Mouse (Mus musculus): ENCODE results near the gene Rragc. TPM values are rescaled to one million over a fixed set of nuclear protein-coding genes. Genes with fewer than 3 reads are reported as not detected.

Rragc gene
- 46.8 and 47.9 TPM in 2 replicates for polyA plus RNA-seq (2015; fragmentation: Nextera tagmentation; extraction: Ambion mirVana)

DNA sequence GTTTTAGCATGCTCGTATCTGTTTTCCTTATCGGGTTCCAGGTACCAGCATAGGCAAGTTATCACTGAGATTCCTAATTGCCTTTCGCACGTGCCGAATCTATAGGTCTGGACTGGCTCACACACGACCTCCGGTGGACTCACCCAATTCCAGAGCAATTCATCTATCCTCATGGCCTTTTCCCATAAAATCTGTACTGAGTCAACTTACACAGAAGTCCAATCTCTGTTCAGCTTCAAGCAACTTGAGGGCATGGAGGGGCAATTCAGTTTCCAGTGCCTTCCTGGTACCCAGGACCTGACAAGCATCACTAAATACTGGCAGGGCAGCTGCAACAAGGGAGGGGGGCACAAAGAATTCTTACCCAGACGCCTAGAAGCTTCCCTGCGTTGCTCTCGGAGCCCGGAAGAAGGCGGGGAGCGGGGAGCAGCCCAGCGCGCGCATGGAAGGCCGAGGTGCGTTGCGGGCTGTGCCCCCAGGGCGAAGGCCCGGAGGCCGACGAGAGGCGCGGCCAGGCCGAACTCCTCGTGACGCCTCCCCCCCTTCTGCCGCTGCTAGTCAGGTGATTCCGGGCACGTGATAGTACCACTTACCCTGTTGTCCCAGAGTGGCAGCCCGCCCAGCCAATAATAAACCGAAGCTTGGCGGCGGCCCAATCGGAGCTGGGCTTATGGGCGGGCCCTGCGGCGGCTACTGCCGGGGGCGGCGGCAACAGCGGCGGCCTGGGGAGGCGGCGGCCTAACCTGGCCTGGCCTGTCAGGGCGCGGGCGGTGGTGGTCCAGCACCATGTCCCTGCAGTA is at the start of gene Rragc:
Gene Rragc (plus strand): TSS at position 699 of the 800 bp plus-strand sequence.
- Histone ChIP-seq H3K9ac (peak within 1 kb of the TSS; percentile 91), H3K36me3 (replicated peaks) (peaks cover 14% of the 10 kb centered on the region), H3K27ac (peak within 1 kb of the TSS; percentile 85), H3K4me1 (peaks cover 29% of the 10 kb centered on the region), H3K4me2 (peak within 1 kb of the TSS; percentile 71), H3K27me3 (replicated peaks) (no peaks in the 10 kb centered on the region), H3K9me3 (no peaks in the 10 kb centered on the region), H3K4me3 (peak within 1 kb of the TSS; percentile 96)
- ATAC-seq (replicated peaks) = peak; percentile 99
- 1% methylated on average over 49 of the region's 49 CpGs for WGBS

DNA sequence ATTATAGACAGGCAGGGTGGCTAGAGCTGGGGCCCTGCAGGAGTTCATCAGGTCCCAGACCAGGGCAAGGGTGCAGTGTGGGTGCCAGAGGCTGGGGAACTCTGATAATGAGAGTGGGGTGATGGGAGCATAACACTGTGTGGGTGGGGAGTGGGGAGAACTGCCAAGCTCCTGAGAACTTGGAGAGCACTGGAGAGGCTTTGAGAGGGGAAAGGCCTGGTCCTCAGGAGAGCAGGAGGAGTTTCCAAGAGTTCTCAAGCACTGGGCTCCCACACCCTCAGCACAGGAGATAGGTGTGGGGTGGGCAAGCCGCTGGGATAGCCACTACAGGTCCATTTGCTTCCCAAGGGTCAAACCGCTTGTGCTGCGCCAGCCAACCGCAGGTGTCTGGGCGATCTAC is 23.5 kb upstream of the Rragc start:
- H3K27ac ChIP-seq = no peak overlapping the region
- H3K36me3 ChIP-seq (replicated peaks) = no peaks in the 10 kb centered on the region
- no peak overlapping the region for H3K4me2 ChIP-seq
- H3K27me3 ChIP-seq (replicated peaks) = no peaks in the 10 kb centered on the region
- H3K4me1 ChIP-seq = no peaks in the 10 kb centered on the region
- H3K4me3 ChIP-seq = no peak overlapping the region
- no peak overlapping the region for H3K9ac ChIP-seq
- WGBS = 89% methylated on average over 5 of the region's 5 CpGs
- no peaks in the 10 kb centered on the region for H3K9me3 ChIP-seq
- ATAC-seq (replicated peaks) = no peak

DNA sequence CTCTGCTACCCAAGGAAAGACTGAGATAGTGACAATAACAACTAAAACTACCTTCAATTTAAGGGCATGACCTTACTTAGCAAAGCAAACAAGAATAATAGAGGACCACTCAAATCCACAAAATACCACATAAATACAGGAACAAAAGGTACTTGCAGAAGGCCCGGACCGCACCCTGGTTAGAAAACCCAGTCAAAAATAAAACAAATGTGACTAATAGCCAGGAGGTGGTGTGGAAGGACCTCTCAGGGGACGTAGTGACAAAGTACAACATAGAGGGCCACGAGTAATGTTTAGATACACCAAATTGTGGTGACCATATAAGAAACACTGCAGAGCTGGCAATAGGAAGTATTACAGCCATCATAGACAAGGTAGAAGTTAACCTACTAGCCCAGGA is 23.0 kb upstream of the Rragc start:
- Histone ChIP-seq H3K27ac (no peak overlapping the region), H3K4me2 (no peak overlapping the region), H3K27me3 (replicated peaks) (no peaks in the 10 kb centered on the region), H3K9me3 (no peaks in the 10 kb centered on the region), H3K4me3 (no peak overlapping the region), H3K4me1 (no peaks in the 10 kb centered on the region), H3K9ac (no peak overlapping the region), H3K36me3 (replicated peaks) (no peaks in the 10 kb centered on the region)
- 84% methylated on average over 4 of the region's 4 CpGs for WGBS
- no peak for ATAC-seq (replicated peaks)

DNA sequence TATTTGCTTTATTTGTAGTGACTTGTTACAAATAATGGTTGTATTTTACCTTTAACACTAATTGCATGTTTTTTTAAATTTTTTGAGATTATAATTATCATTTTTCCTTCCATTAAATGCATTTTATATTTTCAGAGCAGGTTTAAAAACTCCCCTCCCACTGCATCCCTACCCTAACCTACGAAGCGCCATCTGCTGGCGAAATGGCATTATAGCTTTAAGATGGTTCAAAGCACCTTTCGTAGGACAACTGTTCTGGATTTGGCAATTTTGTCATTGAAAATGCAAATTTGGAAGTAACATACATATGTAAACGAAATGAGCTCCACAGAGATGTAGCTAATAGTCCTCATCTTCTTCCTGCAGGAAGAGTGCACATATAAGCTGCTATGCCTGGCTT is 18.6 kb upstream of the Rragc start:
- no peak for ATAC-seq (replicated peaks)
- Histone ChIP-seq H3K9ac (no peak overlapping the region), H3K27me3 (replicated peaks) (no peaks in the 10 kb centered on the region), H3K4me2 (no peak overlapping the region), H3K4me3 (no peak overlapping the region), H3K4me1 (0 out of 2 replicates have a peak, but pooled peaks cover 1% of the 10 kb centered on the region), H3K36me3 (replicated peaks) (no peaks in the 10 kb centered on the region), H3K9me3 (no peaks in the 10 kb centered on the region), H3K27ac (no peak overlapping the region)
- WGBS = 8% methylated on average over 5 of the region's 5 CpGs

DNA sequence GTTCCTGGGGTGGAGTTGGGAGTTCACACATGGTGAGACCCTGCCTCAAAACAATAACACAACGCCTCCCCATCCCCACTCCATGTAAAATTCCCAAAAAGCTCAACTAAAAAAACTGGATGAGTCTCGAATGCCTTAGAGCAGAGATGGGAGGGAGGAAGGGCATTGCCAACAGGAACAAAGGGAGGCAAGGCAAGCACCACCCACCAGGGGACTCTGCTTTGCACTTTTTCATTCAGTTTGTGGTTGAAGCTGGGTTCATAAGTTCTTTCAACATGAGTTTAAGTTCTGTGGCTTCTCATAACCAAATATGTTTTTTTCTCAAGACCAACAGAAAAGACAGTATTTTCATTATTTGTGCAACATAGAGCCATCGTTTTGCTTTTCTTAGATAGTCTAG is 13.8 kb upstream of the Rragc start:
- WGBS = 76% methylated on average over 3 of the region's 3 CpGs
- H3K9ac ChIP-seq = no peak overlapping the region
- H3K36me3 ChIP-seq (replicated peaks) = no peaks in the 10 kb centered on the region
- no peaks in the 10 kb centered on the region for H3K9me3 ChIP-seq
- no peaks in the 10 kb centered on the region for H3K27me3 ChIP-seq (replicated peaks)
- peaks cover 18% of the 10 kb centered on the region for H3K4me1 ChIP-seq
- H3K4me2 ChIP-seq = no peak overlapping the region
- no peak overlapping the region for H3K27ac ChIP-seq
- ATAC-seq (replicated peaks) = no peak
- no peak overlapping the region for H3K4me3 ChIP-seq

DNA sequence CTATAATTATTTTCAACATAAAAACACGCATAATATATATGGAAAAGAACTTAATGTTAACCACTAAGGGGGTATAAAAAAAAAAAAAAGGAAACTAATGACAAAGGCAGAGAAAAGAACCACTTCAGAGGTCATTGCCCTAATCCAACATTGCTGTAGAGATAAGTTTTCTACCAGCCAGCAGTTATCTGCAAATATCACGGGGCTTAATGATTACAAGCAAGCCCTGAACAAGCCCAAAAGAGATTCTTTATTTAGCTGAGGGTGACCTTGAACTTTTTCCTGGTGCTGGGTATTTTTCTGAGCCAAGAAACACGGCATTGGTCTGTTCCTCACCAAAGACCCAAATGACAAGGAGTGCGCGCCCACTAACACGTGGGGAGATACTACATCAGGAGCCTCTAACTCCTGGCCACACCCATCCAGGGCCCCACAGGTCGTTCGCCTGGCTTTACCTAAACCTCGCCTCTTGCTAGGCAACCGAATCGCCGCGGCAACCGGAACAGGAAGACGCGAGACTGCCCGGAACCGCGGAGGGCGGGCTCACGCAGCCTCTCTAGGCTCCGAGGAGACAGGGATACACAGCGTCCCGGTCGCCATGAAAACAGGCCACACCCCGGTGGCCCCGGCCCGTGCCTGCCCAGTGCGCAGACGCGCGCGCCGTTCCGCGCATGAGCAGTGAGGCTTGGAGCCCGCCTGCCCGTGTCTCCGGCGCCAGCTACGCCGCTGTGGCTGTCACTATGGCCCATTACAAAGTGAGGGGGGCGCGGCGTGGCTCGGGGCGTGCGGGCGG is 12.7 kb upstream of the Rragc start, which contains the start of gene Mycbp:
Gene Mycbp (plus strand): TSS at position 500 of the 793 bp plus-strand sequence.
- under 1% methylated on average over 49 of the region's 49 CpGs for WGBS
- peak within 1 kb of the TSS; percentile 84 for H3K4me2 ChIP-seq

DNA sequence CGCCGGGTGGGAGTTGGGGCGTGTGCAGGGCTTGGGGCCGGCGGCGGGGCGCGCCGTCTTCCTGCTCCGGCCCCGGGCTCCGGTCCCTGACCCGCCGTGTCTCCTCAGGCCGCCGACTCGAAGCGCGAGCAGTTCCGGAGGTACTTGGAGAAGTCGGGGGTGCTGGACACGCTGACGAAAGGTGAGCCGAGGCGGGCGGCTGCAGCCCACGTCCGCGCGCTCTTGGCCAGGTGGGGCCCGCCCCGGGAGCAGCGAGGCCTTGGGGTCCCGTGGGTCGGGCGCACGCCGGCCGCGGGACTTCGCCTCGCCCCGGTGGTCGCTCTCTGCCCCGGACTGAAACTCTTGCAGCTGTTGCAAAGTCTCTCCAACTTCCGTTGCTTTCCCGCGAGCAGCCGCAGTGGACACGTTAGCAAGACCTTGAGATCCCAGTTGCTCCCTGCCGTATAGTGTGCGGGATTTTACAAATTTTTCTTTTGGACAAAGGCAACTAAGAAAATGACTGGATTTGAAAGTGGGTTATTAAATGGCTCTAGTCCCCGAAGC is 12.0 kb upstream of the Rragc start:
- no peaks in the 10 kb centered on the region for H3K9me3 ChIP-seq
- H3K4me2 ChIP-seq = peak overlapping the region; percentile 84
- no peak for ATAC-seq (replicated peaks)
- H3K9ac ChIP-seq = peak overlapping the region; percentile 81
- H3K4me3 ChIP-seq = peak overlapping the region; percentile 89
- peak overlapping the region; percentile 81 for H3K27ac ChIP-seq
- H3K36me3 ChIP-seq (replicated peaks) = 0 out of 2 replicates have a peak, but pooled peaks cover 5% of the 10 kb centered on the region
- WGBS = under 1% methylated on average over 53 of the region's 53 CpGs
- H3K27me3 ChIP-seq (replicated peaks) = no peaks in the 10 kb centered on the region
- peaks cover 18% of the 10 kb centered on the region for H3K4me1 ChIP-seq

More for the DNA sequence above, 12.7 kb upstream of the Rragc start, which contains the start of gene Mycbp:
- H3K9me3 ChIP-seq = no peaks in the 10 kb centered on the region
- H3K36me3 ChIP-seq (replicated peaks) = 0 out of 2 replicates have a peak, but pooled peaks cover 5% of the 10 kb centered on the region
- peak; percentile 100 for ATAC-seq (replicated peaks)
- H3K27me3 ChIP-seq (replicated peaks) = no peaks in the 10 kb centered on the region
- H3K4me3 ChIP-seq = peak within 1 kb of the TSS; percentile 89
- H3K9ac ChIP-seq = peak within 1 kb of the TSS; percentile 81
- H3K27ac ChIP-seq = peak within 1 kb of the TSS; percentile 81
- peaks cover 18% of the 10 kb centered on the region for H3K4me1 ChIP-seq

DNA sequence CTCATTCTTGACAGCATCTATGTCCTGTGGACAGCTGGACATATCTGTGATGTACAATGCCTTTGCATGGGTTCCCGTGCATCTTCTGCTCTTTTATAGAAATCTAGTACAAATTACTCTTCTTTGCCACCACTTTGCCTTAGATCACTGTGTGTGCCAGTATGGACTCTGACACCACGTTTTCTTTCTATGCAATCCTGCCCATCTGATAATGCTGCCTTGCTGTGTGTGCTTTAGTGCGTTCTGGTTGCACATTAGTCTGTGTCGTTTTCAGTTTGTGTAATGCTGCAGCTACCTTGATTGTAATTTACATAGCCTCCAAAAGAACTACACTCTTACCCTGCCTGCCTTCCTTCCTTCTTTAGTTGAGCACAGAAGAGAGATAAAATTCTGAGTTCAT is 5.7 kb upstream of the Rragc start:
- Histone ChIP-seq H3K4me3 (no peak overlapping the region), H3K36me3 (replicated peaks) (peaks cover 13% of the 10 kb centered on the region; the same call in 1 of the 2 replicates), H3K9ac (no peak overlapping the region), H3K27me3 (replicated peaks) (no peaks in the 10 kb centered on the region), H3K4me1 (peaks cover 14% of the 10 kb centered on the region), H3K27ac (no peak overlapping the region), H3K4me2 (no peak overlapping the region), H3K9me3 (no peaks in the 10 kb centered on the region)
- 93% methylated on average over 4 of the region's 4 CpGs for WGBS
- ATAC-seq (replicated peaks) = no peak

DNA sequence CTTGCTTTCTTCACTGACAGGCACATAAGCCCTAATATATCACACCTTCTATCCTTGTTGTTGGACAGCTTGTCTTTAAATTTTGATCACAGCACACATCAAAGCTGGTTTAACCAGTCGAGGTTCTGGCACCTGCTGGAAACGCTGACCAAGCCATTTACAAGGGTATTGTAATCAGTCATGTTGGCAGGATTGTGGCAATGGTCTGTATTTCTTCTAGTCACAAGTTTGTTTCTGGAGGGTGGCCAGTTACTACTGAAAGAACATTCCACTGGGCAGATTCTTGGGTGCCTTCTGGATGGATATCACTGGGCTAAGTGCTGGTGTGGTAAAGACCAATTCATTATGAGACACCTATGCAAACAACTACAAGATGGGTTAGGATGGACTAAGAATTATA is 4.8 kb upstream of the Rragc start:
- no peak overlapping the region for H3K4me2 ChIP-seq
- H3K4me1 ChIP-seq = peaks cover 15% of the 10 kb centered on the region
- H3K27me3 ChIP-seq (replicated peaks) = no peaks in the 10 kb centered on the region
- no peak overlapping the region for H3K27ac ChIP-seq
- H3K9me3 ChIP-seq = no peaks in the 10 kb centered on the region
- H3K4me3 ChIP-seq = no peak overlapping the region
- WGBS = 88% methylated on average over 2 of the region's 2 CpGs
- no peak for ATAC-seq (replicated peaks)
- peaks cover 13% of the 10 kb centered on the region; the same call in 1 of the 2 replicates for H3K36me3 ChIP-seq (replicated peaks)
- no peak overlapping the region for H3K9ac ChIP-seq

DNA sequence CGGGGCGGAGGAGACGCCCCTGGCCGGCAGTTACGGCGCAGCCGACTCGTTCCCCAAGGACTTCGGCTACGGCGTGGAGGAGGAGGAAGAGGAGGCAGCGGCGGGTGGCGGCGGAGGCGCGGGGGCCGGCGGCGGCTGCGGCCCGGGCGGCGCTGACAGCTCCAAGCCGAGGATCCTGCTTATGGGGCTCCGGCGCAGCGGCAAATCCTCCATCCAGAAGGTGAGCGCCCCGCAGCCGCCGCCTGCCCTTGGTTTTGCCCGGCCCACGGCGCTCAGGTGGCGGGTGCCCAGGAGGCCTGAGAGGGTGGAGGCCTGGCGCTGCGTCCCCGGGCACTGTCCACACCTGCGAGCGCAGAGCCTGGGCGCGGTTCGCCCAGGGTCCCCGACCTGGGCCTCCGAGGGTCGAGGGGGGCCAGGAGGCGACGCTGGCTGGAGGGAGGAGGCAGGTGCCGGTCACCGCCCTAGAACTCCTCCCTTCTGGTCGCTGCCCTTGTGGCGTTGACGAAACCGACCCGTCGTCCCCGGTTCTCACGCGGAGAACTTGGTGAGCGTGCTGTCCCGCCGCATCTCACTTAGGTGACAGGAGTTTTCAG is 398 bp downstream of the Rragc start, which contains the start of gene 4930535I16Rik:
Gene 4930535I16Rik (minus strand): TSS at position 475 of the 593 bp plus-strand sequence.
- peak within 1 kb of the TSS; percentile 85 for H3K27ac ChIP-seq
- no peaks in the 10 kb centered on the region for H3K9me3 ChIP-seq
- H3K36me3 ChIP-seq (replicated peaks) = peaks cover 14% of the 10 kb centered on the region
- under 1% methylated on average over 54 of the region's 63 CpGs for WGBS
- H3K9ac ChIP-seq = peak within 1 kb of the TSS; percentile 91
- peak; percentile 59 for ATAC-seq (replicated peaks)
- H3K4me3 ChIP-seq = peak within 1 kb of the TSS; percentile 96
- H3K4me2 ChIP-seq = peak within 1 kb of the TSS; percentile 71
- H3K4me1 ChIP-seq = peaks cover 29% of the 10 kb centered on the region
- no peaks in the 10 kb centered on the region for H3K27me3 ChIP-seq (replicated peaks)

DNA sequence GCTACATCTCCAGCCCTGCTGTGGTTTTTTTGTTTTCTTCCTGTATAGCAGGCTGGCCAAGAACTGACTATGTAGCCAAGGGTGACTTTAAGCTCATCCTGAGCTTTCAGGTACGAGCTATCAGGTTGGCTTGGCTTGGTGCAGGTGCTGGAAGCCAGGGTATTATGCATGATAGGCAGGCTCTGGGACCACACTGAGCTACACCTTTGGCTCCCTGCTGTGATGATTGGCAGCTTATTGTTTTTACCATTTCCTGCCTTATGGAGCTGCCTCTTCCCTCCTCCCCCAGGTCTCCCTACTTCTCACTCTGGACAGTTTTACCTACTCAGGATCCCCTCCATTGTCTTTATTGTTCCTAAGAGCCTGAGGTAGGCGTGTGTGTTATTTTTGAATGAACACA is 1.6 kb downstream of the Rragc start:
- Histone ChIP-seq H3K36me3 (replicated peaks) (peaks cover 21% of the 10 kb centered on the region), H3K27ac (no peak overlapping the region), H3K4me2 (peak overlapping the region; percentile 71), H3K27me3 (replicated peaks) (no peaks in the 10 kb centered on the region), H3K9ac (no peak overlapping the region), H3K9me3 (no peaks in the 10 kb centered on the region), H3K4me1 (peaks cover 29% of the 10 kb centered on the region), H3K4me3 (peak overlapping the region; percentile 96)
- no peak for ATAC-seq (replicated peaks)
- WGBS = 67% methylated on average over 2 of the region's 2 CpGs

Measured in midbrain, embryonic 15.5 days (tissue).